Mouse (Mus musculus) cerebellum, postnatal 25 days (tissue): ENCODE measurements at regions not wholly inside any gene's neighbourhood (a gene's known extent, or its start where the extent isn't known, plus 50 kb on each side); places are given as distances from the start of the nearest gene placed in this dataset.
"Not testable (repeated sequence)": the region's sequence is repeated elsewhere in the genome, so short reads cannot be mapped to it uniquely, and the experiment has no call there.

Experiments
- DNase-seq, 2 experiments: peaks; one replicate each; pipeline ENCODE4 v3.0.0; 2021; ENCODE audit warnings: mixed read lengths in 2 of 2

- no peak for DNase-seq
Measured at GRCm38 (mm10) chr6:22497306-22497705, 141.3 kb upstream of the Fam3c start.

DNA sequence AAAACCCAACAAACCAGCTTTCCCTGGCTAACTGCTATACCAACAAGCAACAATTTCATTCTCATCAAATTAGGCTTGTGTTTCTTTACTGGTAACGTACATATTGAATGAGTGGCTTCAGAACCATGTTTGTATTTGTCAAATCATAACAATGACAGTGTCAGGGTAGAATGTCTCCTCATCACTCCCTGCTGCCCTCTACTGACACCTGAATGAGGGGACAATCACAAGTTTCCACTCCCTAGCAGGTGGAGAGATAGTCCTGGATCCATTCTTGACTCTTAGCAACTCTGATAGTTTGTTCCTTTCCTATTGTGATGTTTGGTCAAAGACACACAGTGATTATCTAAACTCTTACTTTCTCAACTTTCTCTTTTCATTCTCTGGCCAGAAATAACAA is 140.4 kb upstream of the Fam3c start:
- DNase-seq = peak in 1 of 2 experiments; percentile 16

- DNase-seq = peak in 1 of 2 experiments; percentile 25
Measured at GRCm38 (mm10) chr6:22493632-22494260, 137.7 kb upstream of the Fam3c start.

DNA sequence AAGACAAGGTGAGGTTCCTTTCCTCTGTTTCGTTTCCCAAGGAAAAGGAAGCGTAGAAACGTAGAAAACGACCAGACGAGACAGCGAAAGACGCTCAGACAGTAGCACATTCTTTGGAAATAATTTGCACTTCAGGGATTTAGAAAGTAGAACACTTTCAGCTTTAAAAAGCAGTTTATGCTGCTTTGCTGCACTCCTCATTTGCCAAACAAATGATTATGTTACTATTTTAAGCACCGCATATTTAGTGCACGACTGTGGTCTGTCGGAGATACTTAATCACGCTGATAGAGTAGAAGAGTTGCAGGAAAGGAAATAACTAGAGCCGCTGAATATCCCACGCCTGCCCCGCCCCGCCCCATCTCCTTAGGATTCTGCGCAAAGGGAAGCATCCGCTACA is 136.9 kb upstream of the Fam3c start:
- no peak for DNase-seq

GRCm38 (mm10) chr6:22490762-22491161 is 134.7 kb upstream of the Fam3c start:
- no peak for DNase-seq

GRCm38 (mm10) chr6:22487467-22487866 is 131.4 kb upstream of the Fam3c start:
- DNase-seq = no peak

DNA sequence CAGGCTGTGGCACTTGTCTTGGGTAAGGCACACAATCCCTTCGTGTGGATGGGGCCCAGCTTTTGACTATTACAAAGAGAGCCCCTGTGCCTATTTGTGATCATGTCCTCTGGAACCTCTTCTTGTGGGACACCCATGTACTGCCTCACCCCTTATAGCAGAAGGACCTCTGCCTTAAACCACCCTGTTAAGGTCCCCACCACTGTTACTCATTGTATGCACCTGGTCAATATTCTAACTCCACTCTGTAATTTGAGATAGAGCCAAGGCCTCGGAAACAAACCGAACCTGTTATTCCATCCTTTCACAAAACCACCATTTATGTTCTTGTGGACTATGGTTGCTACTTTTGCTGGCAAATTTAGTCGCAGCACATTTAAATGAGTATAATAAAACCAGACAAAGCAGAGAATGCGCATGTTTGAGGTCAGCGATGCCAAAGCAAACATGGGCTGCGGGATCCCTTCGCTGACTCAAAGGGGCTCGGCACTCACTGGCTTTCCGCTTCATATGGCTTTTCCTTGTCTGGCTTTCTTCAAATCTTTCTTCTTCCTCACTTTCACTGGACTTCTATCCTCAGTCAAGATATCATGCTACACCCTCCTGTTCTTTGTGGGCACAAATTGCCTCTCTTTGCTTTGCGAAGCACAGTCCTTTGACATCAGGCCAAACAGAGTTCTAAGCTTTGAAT is 129.9 kb upstream of the Fam3c start:
- DNase-seq = no peak

- DNase-seq = not testable (repeated sequence)
Measured at GRCm38 (mm10) chr6:22482257-22482656, 126.2 kb upstream of the Fam3c start.

DNA sequence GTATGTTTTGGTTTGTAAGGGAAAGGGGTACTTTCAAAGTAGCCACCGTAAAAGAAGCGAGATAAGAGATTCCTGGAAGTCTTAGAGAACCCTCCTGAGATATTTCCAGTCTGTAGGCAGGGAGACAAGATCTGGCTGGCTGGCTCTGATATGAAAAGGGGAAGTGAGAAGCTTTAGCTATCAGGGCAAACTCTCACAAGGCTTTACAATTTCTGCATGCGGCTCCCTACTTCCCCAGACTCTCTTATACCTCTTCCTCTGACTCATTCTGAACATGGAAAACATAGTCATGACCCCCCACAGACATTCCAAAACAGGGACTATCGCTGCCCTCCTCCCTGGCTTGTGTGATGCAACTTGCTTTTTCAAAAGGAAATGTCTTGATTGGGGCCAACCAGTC is 118.6 kb upstream of the Fam3c start:
- no peak for DNase-seq

DNA sequence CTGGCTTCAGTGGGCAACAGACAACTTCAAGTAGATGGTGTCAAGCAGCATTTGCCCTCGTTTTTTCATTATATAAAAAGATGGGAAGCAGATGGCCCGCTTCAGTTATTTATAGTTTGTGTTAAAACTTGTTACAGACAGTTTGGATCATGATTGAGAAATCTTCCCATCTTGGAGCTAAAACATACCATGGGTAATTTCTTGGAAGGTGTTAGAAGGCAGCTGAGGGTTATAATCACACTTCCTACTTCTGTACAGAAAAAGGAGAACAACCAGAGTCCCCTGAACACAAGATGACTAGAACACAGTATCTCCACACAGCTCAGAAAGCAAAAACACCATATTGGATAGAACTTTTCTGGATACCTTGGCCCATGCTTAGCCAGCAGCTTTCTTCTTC is 118.0 kb upstream of the Fam3c start:
- DNase-seq = no peak

GRCm38 (mm10) chr6:22472400-22472799 is 116.4 kb upstream of the Fam3c start:
- not testable (repeated sequence) for DNase-seq

- no peak for DNase-seq
Measured at GRCm38 (mm10) chr6:22467334-22467993, 111.4 kb upstream of the Fam3c start.

GRCm38 (mm10) chr6:22465926-22466325 is 109.9 kb upstream of the Fam3c start:
- DNase-seq = no peak

DNA sequence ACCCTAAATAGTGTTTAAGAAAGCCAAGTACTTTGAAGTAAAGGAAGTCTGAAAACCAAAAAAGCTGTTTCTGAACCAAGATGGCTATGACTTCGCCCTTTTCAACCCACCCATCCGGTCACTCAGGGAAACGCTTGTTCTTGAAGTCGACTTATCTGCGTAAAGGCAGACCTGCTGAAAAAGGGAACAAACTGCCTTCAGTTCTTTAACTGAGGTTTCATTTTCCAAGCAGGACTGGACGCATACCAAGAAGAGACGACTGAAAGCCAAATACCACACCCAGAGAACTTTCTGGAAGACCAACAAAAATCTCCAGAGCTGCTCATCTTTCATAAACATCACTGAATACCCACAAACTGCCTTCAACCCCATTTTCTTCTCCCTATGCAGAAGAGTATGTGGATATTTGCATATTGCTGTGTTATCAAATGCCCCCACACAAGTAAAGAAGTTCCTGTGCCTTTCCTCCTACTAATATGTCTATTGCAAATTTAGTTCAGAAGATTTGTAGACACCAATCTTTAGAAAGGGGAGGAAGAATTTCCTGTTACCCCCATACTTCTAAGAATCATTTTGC is 103.5 kb upstream of the Fam3c start:
- DNase-seq = no peak

DNA sequence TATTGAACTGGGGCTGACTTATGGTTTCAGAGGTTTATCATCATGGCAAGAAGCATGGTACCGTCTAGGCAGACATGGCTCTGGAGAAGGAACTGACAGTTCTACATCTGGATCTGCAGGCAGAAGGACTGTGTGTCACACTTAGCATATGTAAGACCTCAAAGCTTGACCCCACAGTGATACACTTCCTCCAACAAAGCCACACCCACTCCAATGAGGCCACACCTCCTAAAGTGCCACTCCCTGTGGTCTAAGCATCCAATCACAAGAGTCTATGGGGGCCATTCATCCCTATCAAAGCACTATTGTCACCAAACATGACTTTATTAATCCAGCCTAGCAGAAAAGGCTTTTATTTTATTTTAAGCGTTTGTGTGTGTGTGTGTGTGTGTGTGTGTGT is 96.2 kb upstream of the Fam3c start:
- DNase-seq = no peak

DNA sequence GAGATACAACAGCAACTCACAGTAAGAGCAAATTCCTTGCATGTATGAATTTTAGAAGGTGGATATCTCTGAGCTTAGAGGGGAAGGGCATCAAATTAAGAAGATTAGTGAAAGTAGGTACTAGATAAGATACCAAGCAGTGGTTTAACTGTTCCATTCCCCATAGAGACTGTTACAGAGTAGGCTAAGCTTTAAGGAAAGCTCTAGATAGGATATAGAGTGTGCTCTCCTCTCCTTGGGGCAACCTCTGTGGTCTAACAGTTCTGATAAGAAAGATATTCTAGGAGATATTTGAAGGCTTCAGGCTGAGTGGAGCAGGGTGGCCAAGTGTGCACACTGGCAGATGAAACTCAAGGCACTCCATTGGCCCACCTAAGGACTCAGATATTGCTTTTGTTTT is 94.5 kb upstream of the Fam3c start:
- DNase-seq = no peak

DNA sequence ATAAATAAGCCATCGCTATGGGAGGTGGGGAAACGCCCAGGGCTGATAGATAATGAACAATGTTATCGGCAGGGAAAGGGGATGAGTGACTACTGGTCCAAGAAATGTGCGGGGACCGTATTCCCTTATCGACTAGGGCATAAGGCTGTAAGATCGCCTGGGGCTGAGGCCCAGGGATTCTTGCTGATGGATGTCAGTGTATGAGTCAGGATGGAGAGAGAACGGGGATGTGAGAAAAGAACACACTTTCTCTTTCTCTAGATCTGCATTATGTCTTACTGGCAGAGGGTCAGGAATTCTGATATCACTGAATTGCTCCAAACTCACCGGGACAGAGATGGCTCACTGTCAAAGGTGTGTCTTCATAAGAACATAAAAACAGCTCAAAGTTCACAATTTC is 92.9 kb upstream of the Fam3c start:
- no peak for DNase-seq

- DNase-seq = no peak
Measured at GRCm38 (mm10) chr6:22447636-22448035, 91.6 kb upstream of the Fam3c start.

DNA sequence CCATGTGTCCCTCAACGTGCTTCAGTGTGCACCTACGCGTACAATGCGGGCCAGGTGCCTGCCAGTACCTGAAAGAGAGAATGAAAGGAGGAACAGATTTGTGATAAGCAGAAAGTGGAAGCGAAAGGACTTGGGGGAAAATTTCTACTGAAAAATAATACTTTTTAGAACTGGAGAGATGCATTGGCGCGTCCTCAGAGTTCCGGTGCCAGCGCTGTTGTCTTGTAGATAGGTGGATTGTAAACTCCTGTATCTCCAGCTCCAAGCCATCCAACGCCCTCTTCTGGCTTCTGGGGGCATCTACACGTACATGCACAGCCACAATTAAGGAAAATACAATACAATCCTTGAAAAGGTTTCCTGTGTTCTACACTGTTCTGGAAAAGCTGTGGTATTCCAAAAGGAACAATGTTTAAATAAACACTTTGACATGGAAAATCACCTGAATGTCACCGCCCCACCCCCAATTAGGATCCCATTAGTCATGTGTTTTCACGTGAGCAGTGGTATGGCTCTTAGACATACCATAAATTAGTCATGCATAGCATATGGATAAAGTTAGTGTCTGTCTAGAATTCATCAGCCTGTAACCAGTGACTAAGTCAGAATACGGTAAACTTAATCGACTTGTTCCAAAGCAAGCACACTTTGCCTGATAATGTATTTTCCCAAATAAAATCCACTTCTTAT is 90.7 kb upstream of the Fam3c start:
- DNase-seq = peak in 1 of 2 experiments; percentile 6

DNA sequence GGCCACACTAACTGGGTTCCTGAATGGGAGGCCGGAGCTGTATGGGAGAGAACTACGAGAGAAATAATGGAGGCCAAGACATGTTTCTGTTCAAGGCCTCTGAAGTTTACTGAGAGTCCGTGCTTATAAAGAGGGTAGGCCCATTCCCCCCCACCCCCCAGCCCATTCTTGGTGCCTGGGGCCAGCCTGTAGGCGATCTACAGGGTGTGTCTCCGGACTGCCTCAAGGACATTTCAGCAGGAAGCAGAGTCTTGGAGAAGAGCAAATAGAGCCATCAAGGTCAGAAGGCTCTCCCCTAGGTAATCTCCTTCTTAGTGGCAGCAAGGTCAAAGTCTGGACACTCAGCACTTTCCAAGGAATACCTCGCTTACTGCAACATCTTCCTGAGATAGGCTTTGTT is 88.8 kb upstream of the Fam3c start:
- DNase-seq = not testable (repeated sequence)

DNA sequence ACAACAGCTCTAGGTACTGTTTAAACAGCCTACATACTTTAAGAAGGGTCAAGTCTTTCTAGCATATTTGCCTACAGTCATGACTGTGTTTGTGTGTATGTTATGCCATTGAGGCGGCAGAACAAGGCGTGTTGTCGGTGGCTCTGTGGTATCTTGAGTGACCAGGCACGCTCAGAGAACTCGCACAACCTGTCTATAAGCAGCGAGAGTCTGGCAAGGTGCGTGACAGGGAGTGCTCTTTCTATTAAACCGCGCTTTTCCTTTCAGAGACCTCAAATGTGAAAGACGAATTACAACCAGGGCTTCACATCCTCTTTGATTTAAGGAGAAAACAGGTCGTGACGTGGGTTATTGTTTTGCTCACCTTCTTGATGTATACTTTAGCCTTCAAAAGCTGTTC is 88.2 kb upstream of the Fam3c start:
- DNase-seq = no peak

GRCm38 (mm10) chr6:22443573-22443972 is 87.5 kb upstream of the Fam3c start:
- DNase-seq = no peak

DNA sequence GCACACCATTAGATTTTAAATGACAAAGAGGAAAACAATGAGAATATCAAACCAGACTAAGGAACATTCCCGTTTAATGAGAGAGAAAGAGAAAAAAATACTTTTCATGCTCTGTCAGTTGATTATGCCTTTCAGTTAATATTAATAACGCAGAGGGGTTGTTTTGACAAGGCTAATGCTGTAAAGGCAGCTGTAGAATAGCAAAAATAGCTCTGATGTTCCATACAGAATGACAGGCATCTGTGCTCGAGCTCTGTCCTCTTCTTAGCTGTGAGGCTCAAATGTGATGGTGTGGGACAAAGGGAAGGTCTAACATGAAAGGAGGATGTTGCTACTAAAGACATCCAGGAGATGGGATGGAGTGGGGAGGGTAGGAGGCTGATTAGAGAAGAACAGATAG is 87.1 kb upstream of the Fam3c start:
- DNase-seq = no peak
